Mouse (Mus musculus) limb, embryonic 11.5 days (tissue): Measurements from ENCODE around the gene Abcc5. TPM values are rescaled to one million over a fixed set of nuclear protein-coding genes. Genes with fewer than 3 reads are reported as not detected.

Experiments used
- ATAC-seq: fragments of 200-750 bp; cut with Nextera tagmentation; 2 replicates; pipeline ENCODE4 v1.8.0; 2017; ENCODE audit warnings: low read depth; ENCODE audit not compliant: insufficient number of reproducible peaks, low FRiP score, low TSS enrichment
- DNase-seq: peaks from one replicate; pipeline ENCODE4 v3.0.0-alpha.2; 2015; ENCODE audit warnings: low spot score
- H3K27ac ChIP-seq: fragments of 300-500 bp; sonication (generic); replicated peaks from 2 replicates; pipeline ENCODE4 v1.5.1; 2014; ENCODE audit warnings: low read depth, mild to moderate bottlenecking, low read length
- H3K27me3 ChIP-seq: fragments of 300-500 bp; sonication (generic); 2 replicates; pipeline ENCODE4 v1.6.1; 2014; ENCODE audit warnings: mild to moderate bottlenecking, low read length, mixed read lengths; ENCODE audit not compliant: control insufficient read depth, insufficient read depth
- H3K36me3 ChIP-seq: fragments of 300-500 bp; sonication (generic); 2 replicates; pipeline ENCODE4 v1.6.1; 2014; ENCODE audit warnings: mild to moderate bottlenecking, low read length, moderate library complexity, mixed read lengths; ENCODE audit not compliant: control insufficient read depth, insufficient read depth
- H3K4me1 ChIP-seq: fragments of 300-500 bp; sonication (generic); 2 replicates; pipeline ENCODE4 v1.6.1; 2014; ENCODE audit warnings: low read length, mixed read lengths; ENCODE audit not compliant: control insufficient read depth, insufficient read depth
- H3K4me2 ChIP-seq: fragments of 300-500 bp; sonication (generic); 2 replicates; pipeline ENCODE4 v1.6.1; 2014; ENCODE audit warnings: low read depth, mild to moderate bottlenecking, moderate library complexity; ENCODE audit not compliant: severe bottlenecking
- H3K4me3 ChIP-seq: fragments of 300-500 bp; sonication (generic); 2 replicates; pipeline ENCODE4 v1.5.1; 2014; ENCODE audit warnings: low read depth, low read length
- H3K9ac ChIP-seq: fragments of 300-500 bp; sonication (generic); 2 replicates; pipeline ENCODE4 v1.6.1; 2014; ENCODE audit warnings: mild to moderate bottlenecking, low read length
- H3K9me3 ChIP-seq: fragments of 300-500 bp; sonication (generic); 2 replicates; pipeline ENCODE4 v1.6.1; 2016; ENCODE audit warnings: low read length; ENCODE audit not compliant: control insufficient read depth
- WGBS: fragments of 180-500 bp; shearing (Covaris S2); extraction: QIAGEN DNeasy Blood & Tissue Kit; methylation state at CpG from one replicate; pipeline ENCODE4 v1.1.7; 2014; 5-methylcytosine and 5-hydroxymethylcytosine counted together
- polyA plus RNA-seq: library from polyadenylated mRNA; unstranded; fragments of >200 nt; fragmentation: Nextera tagmentation; extraction: Ambion mirVana; gene quantifications from 2 replicates; pipeline ENCODE4 v1.2.1, GENCODE M21; 2014

Abcc5 gene
- polyA plus RNA-seq, 1 experiment from 2014 or later: 46.1 TPM

DNA sequence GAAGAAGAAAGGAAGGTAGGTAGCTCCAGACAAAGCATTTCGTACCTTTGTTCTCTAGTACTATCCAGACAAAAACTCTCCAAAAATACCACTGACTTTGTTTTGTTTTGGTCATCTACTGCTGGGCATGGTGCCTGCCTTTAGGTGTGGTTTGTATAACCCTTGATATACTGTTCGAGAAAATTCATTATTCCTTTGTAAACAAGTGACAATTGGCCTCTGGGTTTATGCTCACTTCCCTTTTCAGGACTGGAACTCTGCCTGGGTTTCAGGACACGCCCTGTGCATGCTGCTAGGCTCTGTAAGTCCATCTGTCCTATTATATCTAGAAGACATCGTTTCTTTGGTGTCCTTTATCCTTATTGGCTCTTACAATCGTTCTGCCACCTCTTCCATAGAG is 100.9 kb downstream of the Abcc5 start, which contains the start of gene Cyp2ab1:
Gene Cyp2ab1 (minus strand): TSS at position 119 of the 400 bp plus-strand sequence.
- no peaks in the 10 kb centered on the region for H3K27me3 ChIP-seq
- no peak within 1 kb of the TSS for H3K9ac ChIP-seq
- no peaks in the 10 kb centered on the region for H3K4me1 ChIP-seq
- DNase-seq (no peak), ATAC-seq (no peak)
- 74% methylated on average over 5 of the region's 5 CpGs for WGBS
- no peak within 1 kb of the TSS for H3K4me3 ChIP-seq
- no peaks in the 10 kb centered on the region for H3K9me3 ChIP-seq
- H3K4me2 ChIP-seq: no peak within 1 kb of the TSS
- H3K36me3 ChIP-seq: no peaks in the 10 kb centered on the region
- H3K27ac ChIP-seq: no peak within 1 kb of the TSS

DNA sequence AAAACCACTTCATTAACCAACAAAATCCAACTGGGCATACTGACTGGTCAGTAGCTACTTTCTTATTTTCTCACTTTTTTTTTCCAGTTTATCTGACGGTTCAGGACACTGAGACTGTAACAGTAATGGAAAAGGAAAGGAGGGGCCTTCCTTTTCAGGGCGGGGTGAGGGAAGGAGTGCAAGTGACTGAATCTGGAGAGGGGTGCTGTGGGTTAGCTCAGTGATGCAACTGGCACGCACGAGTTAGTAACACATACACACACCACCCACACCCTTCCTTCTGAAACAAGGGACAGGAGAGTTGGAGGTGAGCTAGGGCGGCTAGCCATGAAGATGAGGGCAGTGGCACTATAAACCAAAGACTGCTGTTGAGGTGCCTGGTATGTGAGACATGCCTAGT is 102.3 kb downstream of the Abcc5 start:
- Histone ChIP-seq H3K27me3 (no peaks in the 10 kb centered on the region), H3K4me2 (no peak overlapping the region), H3K4me3 (no peak overlapping the region), H3K4me1 (no peaks in the 10 kb centered on the region), H3K27ac (no peak overlapping the region), H3K9ac (no peak overlapping the region), H3K36me3 (no peaks in the 10 kb centered on the region), H3K9me3 (no peaks in the 10 kb centered on the region)
- ATAC-seq: no peak
- 86% methylated on average over 5 of the region's 5 CpGs for WGBS
- no peak for DNase-seq

DNA sequence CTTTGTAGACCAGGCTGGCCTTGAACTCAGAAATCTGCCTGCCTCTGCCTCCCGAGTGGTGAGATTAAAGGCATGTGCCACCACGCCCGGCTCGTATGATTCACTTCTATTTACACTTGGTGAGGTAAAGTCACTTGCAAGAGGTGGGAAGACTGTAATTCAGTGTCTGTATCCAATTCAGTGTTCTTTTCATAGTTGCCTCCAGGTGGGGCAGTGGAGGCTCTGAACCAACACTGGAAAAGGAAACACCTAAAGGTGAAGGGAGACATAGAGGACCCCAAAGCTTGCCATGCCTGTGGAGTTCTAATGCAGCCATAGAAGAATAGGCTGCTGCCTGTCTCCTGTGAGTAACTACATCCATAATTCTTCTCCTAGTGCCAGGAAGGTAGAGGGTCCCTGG is 103.9 kb downstream of the Abcc5 start:
- H3K9ac ChIP-seq: no peak overlapping the region
- H3K4me2 ChIP-seq: no peak overlapping the region
- H3K9me3 ChIP-seq: no peaks in the 10 kb centered on the region
- no peaks in the 10 kb centered on the region for H3K27me3 ChIP-seq
- H3K4me3 ChIP-seq: no peak overlapping the region
- no peak for ATAC-seq
- H3K4me1 ChIP-seq: no peaks in the 10 kb centered on the region
- no peaks in the 10 kb centered on the region for H3K36me3 ChIP-seq
- no peak for DNase-seq
- no peak overlapping the region for H3K27ac ChIP-seq
- 88% methylated on average over 4 of the region's 4 CpGs for WGBS

DNA sequence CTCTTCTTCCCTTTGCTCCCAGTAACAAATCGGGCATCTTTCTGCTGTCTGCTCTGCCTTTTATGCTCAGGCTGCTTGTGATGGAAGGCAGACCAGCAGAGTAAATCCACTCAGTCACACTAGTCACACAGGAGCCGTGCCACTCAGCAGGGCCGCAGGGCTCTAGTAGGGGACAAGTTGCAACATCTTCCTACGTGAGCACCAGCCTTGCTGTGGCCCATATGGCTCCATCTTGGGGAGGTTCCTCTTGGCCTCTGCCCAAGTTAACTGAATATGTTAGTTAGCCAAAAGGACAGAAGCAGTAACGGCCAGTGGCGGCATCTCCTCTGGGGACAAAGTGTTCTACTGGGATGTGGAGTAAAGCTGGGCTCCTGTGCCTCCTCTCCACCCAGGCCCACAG is 109.4 kb downstream of the Abcc5 start:
- DNase-seq (no peak), ATAC-seq (no peak)
- Histone ChIP-seq H3K4me2 (no peak overlapping the region), H3K27me3 (no peaks in the 10 kb centered on the region), H3K9ac (no peak overlapping the region), H3K36me3 (no peaks in the 10 kb centered on the region), H3K27ac (no peak overlapping the region), H3K9me3 (no peaks in the 10 kb centered on the region), H3K4me3 (no peak overlapping the region), H3K4me1 (no peaks in the 10 kb centered on the region)
- 78% methylated on average over 6 of the region's 6 CpGs for WGBS

DNA sequence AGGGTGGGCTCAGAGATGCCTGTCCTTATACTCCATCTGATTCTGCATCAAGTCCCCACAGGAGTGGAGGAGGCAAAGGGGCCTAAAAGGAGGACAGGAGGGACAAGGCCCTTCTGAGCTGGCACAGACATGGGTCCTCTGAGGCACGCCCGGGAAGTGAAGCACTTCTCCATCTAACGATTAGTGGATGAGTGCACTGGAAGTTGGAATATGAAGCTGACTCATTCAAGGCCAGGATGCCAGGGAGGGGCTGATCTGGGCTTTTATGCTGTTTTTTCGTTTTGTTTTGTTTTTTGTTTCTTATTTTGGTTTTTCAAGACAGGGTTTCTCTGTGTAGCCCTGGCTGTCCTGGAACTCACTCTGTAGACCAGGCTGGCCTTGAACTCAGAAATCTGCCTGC is 110.9 kb downstream of the Abcc5 start:
- no peak for DNase-seq

DNA sequence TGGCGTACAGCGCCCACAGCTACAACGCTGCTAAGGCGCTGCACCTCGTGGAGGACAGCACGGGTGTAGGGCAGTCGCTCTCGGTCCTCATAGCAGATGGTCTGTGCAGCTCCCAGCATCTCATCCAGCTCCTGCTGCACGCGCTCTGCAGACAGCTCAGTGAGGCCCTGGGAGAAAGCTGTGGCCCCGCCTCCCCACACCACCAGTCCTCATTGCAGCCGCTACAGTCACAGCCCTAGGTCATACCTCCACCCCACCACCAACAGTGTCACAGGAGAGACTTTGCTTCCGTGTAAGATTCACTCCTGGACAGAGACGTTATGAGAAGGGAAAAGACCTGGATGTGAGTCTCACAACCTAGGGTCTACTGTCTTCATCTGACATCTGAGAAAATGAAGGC is 113.9 kb downstream of the Abcc5 start:
- no peak overlapping the region for H3K4me2 ChIP-seq
- no peak overlapping the region for H3K9ac ChIP-seq
- H3K36me3 ChIP-seq: no peaks in the 10 kb centered on the region
- H3K27me3 ChIP-seq: no peaks in the 10 kb centered on the region
- WGBS: 63% methylated on average over 14 of the region's 14 CpGs
- no peaks in the 10 kb centered on the region for H3K9me3 ChIP-seq
- ATAC-seq (no peak), DNase-seq (no peak)
- no peak overlapping the region for H3K4me3 ChIP-seq
- no peak overlapping the region for H3K27ac ChIP-seq
- H3K4me1 ChIP-seq: no peaks in the 10 kb centered on the region

More for the DNA sequence above, 110.9 kb downstream of the Abcc5 start:
- H3K4me2 ChIP-seq: no peak overlapping the region
- no peaks in the 10 kb centered on the region for H3K36me3 ChIP-seq
- no peaks in the 10 kb centered on the region for H3K9me3 ChIP-seq
- no peaks in the 10 kb centered on the region for H3K4me1 ChIP-seq
- no peak for ATAC-seq
- H3K27ac ChIP-seq: no peak overlapping the region
- no peak overlapping the region for H3K9ac ChIP-seq
- no peaks in the 10 kb centered on the region for H3K27me3 ChIP-seq
- 87% methylated on average over 4 of the region's 4 CpGs for WGBS
- no peak overlapping the region for H3K4me3 ChIP-seq

DNA sequence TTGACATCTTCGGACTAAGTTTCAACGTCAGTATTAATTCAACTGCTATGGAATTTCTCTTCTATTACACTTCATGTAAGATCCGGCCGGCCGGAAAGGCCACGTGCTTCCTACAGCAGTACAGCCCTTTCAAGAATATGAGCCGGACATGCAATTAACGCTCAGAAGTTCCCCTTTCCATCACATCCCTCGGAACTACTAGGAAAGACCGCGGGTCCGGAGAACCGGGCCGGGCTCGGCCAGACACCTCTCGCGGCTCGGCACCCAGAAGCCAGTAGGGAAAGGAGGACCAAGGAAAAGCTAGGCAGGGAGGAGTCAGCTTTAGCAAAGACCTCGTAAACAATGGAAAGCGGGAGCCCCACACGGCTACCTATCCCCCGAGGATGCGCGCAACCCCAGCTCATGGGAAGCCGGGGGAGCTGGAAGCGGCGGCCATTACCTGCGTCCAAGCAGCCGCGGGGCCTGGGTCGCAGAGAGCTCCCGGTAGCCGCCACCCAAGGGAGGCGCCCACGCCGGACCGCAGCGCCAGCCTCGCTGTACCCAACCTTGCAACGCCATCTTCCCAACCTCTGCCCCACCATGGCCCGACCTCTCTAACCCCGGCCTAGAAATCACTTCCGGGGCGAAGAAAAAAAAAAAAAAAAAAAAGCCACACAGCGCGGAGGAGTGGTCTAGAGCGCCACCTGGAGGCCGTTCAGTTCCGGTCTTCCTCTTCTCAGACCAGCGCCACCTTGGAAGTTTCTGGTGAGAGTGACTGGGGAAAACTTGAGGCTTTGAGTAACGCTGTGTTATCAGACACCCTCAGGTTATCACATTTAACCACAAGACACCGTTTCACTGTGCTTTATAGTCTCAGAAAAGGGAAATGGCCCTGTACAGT is 124.2 kb downstream of the Abcc5 start, which contains the start of gene Parl:
Gene Parl (minus strand): TSS at position 618 of the 880 bp plus-strand sequence.
- peak within 1 kb of the TSS; percentile 78 for H3K9ac ChIP-seq
- H3K4me2 ChIP-seq: peak within 1 kb of the TSS; percentile 74
- no peak within 1 kb of the TSS; the same call in 1 of the 2 replicates for H3K27ac ChIP-seq
- DNase-seq (peak; percentile 95), ATAC-seq (peak; percentile 87)
- whole genome bisulfite sequencing: under 1% methylated on average over 52 of the region's 52 CpGs
- no peaks in the 10 kb centered on the region for H3K27me3 ChIP-seq
- H3K36me3 ChIP-seq: no peaks in the 10 kb centered on the region
- H3K4me1 ChIP-seq: peaks cover 6% of the 10 kb centered on the region; the same call in 1 of the 2 replicates
- peak within 1 kb of the TSS; percentile 87 for H3K4me3 ChIP-seq
- no peaks in the 10 kb centered on the region for H3K9me3 ChIP-seq

DNA sequence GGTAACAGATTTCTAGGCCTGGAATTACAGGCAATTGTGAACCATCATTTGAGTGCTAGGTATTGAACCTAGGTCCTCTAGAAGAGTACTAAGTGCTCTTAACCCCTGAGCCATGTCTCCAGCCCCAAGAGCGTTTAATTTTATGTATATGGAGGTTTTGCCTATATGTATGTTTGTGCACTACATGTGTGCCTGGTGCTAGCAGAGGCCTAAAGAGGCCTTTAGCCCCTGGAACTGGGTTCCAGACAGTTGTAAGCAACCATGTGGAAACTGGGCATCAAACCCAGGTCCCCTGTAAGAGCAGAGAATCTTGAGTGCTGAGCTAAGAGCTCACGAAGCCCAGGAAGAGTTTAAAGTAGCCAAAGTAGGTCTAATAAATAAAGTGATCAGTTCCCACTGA is 126.1 kb downstream of the Abcc5 start:
- H3K4me2 ChIP-seq: no peak overlapping the region
- 93% methylated on average over 2 of the region's 2 CpGs for WGBS

More for the DNA sequence above, 126.1 kb downstream of the Abcc5 start:
- Histone ChIP-seq H3K36me3 (no peaks in the 10 kb centered on the region), H3K27me3 (no peaks in the 10 kb centered on the region), H3K4me3 (no peak overlapping the region), H3K9me3 (no peaks in the 10 kb centered on the region), H3K4me1 (peaks cover 6% of the 10 kb centered on the region; the same call in 1 of the 2 replicates), H3K9ac (no peak overlapping the region), H3K27ac (no peak overlapping the region)
- ATAC-seq (no peak), DNase-seq (no peak)
